Mouse (Mus musculus) CD4-positive helper T cell, adult 2 months (primary cell): ENCODE data around the gene Il17ra.

Experiments
- DNase-seq: peaks from one replicate; pipeline ENCODE4 v3.0.0-alpha.2; 2012; ENCODE audit warnings: low read depth, missing footprints, low spot score

The Il17ra gene

DNA sequence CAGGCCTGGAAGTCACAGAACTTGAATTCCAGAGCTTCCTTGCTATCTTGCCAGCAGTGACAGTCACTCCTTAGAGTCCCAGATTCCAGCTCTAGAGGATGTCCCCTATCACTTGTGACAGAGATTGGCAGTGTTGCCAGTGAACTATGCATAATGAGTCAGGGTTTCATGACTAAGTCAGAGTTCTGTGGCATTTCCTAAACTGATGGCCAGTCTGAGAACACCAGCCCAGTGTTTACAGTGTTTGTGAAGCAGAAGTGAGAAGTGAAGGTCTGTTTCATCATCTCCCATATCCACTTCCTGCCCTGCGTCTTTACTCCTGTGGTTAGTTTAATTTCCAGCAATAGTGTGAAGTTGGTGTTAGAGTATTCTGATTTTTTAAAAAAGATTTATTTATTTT lies 7.6 kb downstream of the Il17ra start:
- peak; percentile 49 for DNase-seq

DNA sequence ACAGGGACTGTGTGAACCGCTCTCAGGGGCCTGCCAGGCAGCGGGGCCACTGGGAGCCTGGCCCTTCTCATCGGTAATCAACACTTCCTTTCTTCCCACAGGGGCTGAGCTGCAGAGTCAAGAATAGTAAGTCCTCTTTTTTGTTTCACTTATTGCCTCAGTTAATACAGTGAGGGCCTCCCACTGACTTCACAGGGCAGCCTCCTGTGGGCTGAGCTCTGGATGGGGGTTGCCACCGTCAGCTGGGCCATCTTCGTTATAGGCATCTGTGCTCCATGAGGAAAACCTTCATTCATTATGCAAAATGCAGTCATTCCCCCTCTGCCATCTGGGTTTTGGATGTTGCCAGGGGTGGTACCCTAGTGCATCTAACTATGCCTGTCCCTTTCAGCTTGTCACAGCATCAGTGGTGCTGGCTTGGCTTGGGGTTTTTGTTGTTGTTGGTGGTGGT lies 9.0 kb downstream of the Il17ra start:
- DNase-seq = no peak

DNA sequence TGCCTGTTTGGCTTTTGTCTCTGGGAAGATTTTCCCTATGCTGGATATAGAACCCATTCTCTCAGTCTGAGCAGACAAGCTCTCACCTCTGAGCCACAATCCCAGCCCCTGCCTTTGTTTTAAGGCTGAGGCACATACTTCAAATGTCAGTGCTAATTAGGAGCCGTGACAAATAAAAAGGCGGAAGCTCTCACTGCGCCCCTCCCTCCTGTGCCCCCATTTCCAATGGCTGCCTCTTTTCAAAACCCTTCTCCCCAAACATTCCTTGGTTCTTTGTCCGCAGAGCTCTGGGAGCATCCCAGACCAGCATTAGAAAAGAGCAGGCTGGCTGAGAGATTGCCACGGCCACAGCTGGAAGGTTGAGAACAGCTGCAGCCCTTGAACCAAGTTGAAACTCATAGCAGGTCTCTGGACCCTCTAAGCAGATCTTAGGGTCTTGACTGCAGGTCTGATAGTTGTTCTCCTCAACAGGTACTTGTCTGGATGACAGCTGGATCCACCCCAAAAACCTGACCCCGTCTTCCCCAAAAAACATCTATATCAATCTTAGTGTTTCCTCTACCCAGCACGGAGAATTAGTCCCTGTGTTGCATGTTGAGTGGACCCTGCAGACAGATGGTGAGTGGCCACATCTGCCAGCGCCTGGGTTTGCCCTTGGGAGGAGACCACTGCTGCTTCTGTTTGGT lies 9.6 kb downstream of the Il17ra start:
- no peak for DNase-seq

DNA sequence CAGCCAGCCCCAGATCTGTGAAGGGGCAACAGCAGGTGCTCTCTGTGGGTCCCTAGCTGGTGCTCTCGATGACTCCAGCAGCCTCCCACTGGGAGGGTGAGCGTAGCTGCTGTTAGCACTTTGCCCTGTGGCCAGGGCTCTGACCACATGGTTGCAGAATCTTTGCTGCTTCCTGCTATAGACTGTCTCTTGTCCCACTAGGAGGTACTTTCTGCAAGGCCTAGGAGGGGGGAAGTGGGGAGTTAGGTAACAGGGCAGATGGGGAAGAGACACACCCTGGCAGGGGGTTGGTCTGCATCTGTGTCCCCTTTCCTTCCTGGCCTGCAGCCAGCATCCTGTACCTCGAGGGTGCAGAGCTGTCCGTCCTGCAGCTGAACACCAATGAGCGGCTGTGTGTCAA lies 10.4 kb downstream of the Il17ra start:
- no peak for DNase-seq

DNA sequence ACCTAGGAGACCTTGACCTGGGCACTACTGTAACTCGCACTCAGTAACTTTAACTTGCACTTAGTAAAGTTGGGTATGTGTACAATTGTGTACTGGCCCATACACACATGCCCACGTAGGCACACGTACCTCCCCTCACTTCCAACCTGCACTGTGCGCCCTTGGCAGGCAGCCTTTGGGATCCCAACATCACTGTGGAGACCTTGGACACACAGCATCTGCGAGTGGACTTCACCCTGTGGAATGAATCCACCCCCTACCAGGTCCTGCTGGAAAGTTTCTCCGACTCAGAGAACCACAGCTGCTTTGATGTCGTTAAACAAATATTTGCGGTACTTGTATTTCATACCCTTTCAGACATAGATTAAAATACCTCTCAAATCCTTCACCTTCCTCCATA lies 12.2 kb downstream of the Il17ra start:
- DNase-seq = no peak

DNA sequence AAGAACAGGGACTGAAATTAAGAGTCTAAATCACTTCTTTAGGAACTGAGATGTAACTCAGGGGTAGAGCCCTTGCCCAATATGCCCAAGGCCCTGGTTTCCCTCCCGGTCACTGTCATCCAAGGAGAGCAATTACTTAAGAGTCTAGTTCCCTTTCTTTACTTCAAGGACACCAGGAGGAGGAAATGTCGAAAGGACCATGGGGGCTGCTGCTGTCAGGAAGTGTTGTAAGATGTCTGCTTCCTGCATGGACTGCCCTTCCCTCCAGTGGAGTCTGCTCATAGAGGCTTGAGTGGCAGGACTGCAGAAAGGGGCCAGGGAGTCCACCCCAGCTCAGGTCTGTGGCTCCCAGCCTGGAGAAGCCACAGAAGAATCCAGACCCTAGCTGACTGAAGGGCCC lies 16.3 kb downstream of the Il17ra start:
- no peak for DNase-seq

DNA sequence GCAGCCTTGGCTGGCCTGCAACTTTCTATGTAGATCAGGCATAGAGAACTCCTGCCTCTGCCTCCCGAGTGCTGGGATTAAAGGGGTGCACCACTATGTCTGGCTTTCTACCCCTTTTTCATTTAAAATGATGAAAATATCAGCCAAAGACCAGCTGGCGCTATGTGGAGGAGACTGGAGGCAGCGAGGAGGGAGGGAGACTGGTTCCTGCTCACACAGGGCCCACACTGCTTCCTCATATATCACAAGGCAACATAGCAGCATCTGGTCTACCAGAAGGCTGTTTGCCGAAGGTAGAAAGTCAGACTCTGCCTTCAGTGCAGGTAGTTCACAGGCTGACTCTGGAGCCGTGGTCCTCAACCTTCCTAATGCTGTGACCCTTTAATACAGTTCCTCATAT lies 17.3 kb downstream of the Il17ra start:
- no peak for DNase-seq

DNA sequence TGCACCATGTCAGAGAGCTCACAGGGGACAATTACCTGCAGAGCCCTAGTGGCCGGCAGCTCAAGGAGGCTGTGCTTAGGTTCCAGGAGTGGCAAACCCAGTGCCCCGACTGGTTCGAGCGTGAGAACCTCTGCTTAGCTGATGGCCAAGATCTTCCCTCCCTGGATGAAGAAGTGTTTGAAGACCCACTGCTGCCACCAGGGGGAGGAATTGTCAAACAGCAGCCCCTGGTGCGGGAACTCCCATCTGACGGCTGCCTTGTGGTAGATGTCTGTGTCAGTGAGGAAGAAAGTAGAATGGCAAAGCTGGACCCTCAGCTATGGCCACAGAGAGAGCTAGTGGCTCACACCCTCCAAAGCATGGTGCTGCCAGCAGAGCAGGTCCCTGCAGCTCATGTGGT lies 18.5 kb downstream of the Il17ra start:
- DNase-seq = peak; percentile 52

DNA sequence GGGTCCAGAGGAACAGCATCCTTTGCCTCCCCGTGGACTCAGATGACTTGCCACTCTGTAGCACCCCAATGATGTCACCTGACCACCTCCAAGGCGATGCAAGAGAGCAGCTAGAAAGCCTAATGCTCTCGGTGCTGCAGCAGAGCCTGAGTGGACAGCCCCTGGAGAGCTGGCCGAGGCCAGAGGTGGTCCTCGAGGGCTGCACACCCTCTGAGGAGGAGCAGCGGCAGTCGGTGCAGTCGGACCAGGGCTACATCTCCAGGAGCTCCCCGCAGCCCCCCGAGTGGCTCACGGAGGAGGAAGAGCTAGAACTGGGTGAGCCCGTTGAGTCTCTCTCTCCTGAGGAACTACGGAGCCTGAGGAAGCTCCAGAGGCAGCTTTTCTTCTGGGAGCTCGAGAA lies 19.0 kb downstream of the Il17ra start:
- DNase-seq = no peak

DNA sequence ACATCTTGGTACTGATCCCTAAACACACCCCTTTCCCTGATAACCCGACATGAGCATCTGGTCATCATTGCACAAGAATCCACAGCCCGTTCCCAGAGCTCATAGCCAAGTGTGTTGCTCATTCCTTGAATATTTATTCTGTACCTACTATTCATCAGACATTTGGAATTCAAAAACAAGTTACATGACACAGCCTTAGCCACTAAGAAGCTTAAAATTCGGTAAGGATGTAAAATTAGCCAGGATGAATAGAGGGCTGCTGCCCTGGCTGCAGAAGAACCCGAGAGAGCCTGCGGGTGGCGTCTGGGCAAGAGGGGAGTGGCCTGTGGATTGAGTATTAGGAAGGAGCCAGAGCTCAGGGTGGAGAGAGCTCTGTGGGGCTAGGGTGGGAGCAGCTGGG lies 19.7 kb downstream of the Il17ra start:
- no peak for DNase-seq

DNA sequence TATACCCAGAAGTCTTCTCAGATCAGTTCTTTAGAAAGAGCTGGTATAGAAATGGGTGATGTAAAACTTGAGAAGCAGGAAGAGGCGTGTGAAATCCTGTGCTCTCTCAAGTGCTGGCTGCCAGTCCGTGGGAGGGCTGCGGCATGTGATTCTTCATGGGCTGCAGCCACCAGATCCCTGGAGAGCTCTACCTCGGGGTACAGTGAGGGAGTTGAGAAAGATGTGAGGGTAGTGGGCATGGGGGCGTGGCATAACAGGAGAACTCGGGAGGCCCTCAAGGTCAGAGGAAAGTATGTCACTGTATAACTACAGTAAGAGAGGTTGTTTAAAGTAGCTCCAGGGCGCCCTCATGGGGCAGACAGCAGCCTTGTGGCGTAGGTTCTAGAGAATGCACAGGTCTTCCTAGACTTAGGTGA lies 20.2 kb downstream of the Il17ra start:
- DNase-seq = peak; percentile 77

DNA sequence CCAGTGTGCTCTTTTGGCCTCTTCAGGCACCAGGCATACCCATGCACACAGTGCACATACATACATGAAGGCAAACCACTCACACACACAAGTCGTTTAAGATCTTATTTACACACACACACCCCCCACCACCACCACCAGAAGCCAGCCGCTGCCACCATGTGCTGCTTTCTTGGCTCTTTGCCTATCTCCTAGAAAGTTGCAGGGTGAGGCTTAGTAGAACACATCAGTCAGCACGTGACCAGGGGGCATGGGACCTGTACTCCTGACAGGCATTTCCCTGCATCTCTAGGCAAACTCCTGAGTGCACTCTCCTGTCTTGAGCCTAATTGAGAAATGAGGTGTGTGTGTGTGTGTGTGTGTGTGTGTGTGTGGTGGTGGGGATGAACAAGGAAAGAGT lies 22.0 kb downstream of the Il17ra start:
- DNase-seq = no peak

DNA sequence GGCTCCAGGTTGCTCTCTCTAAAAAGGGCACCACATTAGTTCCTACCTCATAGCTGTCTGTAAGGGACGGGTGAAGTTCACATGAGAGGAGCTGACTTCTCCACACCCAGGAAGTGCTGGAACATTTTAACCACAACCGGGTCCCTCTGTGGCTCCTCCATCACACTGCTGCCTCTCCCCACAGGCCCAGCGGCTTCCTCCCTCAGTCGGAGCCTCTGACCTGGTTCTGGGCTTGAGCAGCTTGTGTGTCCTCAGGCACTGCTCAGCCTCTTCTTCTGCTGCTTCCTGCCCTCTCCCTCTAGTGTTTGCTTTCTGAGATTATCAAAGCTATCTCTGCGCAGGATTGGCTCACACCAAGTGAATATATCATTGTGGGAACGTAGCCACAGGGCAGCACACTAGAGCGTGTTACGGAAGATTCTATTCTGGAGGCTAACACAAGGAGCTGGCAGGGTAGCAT lies 23.0 kb downstream of the Il17ra start:
- peak; percentile 79 for DNase-seq

DNA sequence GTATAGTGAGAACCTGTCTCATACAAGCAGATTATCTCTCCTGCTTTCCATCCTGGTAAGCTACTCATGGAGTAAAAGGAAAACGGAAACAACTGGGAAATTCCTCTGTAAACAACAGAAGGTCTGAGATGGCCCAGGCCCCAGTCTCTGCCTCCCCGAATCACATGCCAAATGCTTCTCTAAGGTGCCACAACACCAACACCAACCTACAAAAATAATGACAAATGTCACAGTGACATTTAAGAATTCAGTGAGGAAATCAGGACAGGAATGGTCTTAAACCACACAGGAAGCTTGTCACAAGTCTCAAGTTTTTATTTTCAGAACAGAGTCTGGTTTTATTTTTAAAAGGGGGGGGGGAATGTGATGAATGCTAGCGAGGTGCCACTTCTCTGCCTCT lies 25.6 kb downstream of the Il17ra start:
- DNase-seq = peak; percentile 46

DNA sequence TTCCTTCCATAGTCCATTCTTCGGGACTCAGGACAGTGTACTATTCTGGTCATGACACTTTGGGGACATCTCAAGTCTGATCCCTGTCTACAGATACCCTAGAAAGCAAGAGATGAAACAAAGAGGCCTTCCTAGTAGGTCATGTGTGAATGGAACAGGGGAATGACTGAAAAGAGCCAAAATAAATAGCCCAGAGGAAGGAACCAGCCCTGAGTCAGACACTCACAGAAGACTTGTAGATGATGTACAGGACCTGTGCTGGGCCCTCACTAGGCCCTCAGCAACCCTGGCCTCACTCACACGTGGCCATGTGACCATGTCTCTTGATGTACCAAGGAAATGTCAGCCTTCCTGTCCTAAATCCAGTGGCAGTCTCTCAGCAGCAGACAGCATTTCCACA lies 26.4 kb downstream of the Il17ra start:
- no peak for DNase-seq

DNA sequence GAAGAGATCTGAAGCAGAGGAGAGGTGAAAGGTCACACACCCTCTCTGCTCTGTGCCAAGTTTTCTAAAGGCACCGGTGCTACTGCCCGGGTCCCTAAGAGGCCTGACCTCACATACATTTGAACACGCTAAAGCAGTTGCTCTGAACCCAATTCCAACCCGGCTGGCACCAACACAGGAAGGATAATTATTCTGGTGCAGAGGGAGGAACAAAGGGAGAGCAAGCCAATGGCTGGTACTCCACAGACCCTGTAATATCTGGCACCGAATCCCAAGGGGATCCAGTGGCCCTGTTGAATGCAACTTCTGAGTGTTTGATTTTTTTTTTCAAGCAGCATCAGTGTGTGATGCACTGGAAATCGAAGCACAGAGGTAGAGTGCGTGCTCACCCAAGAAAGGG lies 28.0 kb downstream of the Il17ra start:
- DNase-seq = no peak

DNA sequence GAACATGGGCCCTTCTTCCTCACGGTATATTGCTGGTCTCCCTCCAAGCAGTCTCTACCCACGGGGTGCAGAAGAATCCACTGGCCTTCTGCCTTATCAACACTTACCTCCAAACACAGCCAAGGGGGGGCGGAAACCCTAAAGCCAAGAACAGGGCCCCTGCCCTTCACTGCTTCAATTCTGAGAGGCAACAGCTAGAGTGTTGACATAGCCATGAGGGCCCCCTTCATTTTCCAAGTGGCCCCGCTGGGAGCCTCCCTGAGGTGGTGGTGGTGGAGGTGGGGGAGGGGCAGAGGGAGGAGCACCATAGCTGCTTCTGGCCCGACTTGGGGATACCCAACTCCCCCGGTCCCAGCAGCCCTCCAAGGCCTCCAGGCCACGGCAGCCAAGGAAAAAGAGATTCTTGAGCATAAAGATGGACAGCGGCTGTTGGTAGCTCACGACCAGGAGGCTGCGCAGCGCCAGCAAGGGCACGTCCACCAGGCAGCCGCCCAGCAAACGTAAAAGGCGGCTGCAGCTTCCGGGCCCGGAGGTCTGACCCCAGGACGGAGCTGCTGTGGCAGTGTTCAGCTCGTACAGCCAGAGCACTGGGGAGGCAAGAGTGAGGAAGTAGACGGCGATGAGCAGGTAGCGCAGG lies 28.9 kb downstream of the Il17ra start:
- DNase-seq = no peak

DNA sequence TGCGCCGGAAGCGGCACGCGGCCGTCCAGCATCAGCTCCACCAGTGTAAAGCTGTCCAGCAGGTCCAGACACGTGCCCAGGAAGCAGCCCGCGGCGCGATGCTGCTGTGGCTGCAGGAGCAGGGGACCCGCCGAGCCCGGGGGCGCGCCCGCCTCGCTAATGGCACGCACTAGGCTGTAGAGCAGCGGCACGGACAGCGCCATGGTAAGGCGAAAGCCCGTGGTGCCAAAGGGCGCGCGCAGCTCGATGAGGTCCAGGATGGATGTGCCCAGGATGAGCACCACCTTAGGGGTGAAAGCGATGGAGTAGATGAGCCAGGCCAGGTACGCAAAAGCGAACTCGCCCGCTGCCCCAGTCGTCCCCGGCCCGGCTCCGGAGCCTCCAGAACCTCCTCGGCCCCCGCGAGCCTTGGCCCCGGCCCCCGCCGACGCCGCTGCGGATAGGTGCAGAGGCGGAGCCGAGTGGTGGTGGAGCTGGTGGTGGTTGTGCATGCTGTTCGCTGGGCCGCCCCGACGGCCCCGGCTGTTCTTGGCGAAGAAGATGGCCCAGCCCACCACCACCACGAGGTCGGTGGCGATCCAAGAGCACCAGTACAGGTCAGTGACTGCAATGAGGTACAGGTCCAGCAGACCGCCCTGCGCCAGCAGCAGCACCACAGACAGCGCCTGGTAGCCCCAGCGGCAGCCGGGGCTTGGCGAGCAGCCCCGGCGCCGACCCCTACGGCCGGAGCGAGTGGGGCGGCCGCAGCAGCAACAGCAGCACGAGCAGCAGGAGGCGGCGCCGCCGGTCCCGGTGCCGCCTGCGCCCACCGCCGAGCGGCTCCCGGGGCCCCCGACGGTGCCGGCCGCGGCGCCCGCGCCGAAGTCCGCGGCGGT lies 29.7 kb downstream of the Il17ra start:
- peak; percentile 56 for DNase-seq

DNA sequence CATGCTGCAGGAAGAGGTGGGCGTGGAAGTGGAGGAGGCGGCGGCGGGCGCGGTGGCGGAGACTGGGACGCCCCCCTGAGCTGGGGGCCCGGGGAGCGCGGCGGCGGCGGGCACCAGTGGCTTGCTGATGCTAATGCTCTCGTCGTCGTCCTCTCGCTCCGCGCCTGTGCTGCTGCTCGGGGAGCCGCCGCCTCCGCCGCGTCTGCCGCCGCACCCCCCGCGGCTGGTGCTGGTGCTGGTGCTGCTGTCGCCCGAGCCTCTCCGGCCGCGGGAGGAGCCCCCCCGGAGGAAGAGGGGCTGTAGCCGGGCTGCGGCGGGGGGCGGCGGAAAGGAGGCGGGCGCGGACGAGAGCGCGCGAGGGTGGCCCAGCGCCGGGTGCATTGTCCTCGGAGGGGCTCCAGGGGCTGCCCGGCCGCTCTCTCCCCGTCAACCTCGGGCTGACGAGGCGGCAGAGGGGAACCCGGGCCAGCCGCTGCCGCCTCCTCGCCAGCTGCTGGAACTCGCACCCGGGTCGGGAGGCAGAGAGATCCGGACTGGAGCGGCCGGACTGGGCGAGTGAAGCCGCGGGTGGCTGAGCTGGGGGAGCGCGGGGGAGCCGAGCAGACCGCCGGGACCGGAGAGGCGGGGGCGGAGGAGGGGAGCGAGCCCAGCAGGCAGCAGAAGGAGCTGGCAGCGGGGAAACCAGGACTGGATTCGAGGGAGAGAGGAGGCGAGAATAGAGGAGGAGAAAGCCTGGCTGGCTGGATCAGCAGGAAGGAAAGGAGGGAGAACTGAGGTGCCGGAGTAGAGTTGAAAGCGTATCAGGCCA lies 30.5 kb downstream of the Il17ra start, which contains the start of gene Tmem121b:
Gene Tmem121b, minus strand, starts transcription at position 434 of the 808 bp plus-strand sequence.
- DNase-seq = no peak

DNA sequence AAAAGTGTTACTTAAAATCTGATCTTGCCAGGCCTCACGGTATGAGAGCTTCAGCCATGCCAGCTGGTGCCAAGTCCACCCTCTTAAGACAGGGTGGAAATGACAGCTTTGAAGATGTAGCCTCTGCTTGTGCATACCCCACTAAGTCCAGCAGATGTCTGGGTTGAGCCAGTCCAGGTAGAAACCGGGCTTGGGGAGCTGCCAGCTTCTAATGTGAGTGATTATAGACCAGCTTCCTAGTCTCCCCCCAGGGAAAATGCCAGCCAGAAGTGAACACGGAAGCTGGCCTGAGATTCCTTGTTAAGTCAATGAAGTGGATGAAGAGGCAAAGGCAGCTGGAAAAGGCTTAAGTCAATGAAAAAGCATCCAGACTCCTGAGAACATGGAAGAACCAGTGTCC lies 33.5 kb downstream of the Il17ra start:
- DNase-seq = no peak

DNA sequence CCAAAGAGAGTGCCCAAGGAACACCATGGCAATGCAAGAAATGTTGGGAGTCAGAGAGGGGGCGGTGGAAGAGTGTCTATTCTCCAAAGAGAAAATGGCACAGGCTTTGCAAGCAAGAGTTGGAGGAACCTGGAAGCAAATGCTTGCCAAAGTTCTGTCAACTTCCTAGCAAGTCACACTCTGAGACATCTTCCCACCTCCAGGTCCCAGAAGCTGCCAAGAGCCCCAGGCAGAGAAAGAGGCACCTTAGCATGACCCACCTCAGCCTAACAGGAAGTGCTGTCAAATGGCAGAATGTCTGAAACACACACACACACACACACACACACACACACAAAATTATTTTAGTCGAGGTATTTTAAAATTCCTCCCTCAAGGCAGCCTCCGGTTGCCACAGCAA lies 41.0 kb downstream of the Il17ra start:
- no peak for DNase-seq

DNA sequence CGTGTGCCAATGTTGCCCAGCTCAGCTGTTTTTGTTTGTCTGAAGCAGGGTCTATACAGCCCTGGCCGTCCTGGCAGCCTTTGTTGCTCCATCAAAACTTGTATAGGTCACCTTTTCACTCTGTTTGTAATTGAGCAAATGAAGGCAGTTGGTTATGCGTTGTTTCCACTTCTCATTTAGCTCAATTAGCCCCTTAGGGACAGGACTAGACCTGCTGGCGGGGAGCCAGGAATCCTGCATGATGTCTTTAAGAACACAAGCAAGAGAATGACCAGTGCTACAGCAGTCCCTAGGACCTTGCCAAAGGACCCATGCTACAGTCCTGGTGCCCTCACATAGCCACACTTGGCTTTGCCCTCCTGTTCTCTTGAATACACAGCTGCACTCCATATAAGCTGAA lies 42.5 kb downstream of the Il17ra start:
- no peak for DNase-seq
